Mouse (Mus musculus) lung, postnatal 0 days (tissue): ENCODE measurements at regions not wholly inside any gene's neighbourhood (a gene's known extent, or its start where the extent isn't known, plus 50 kb on each side); places are given as distances from the start of the nearest gene placed in this dataset.
"Not testable (repeated sequence)": the region's sequence is repeated elsewhere in the genome, so short reads cannot be mapped to it uniquely, and the experiment has no call there.

ENCODE experiments used
- ATAC-seq: fragments of 200-750 bp; cut with Nextera tagmentation; 2 replicates; pipeline ENCODE4 v1.8.0; 2017; ENCODE audit warnings: moderate library complexity
- DNase-seq: peaks from one replicate; pipeline ENCODE4 v3.0.0-alpha.2; 2016; ENCODE audit warnings: low spot score
- H3K27ac ChIP-seq: fragments of 300-500 bp; sonication (generic); 2 replicates; pipeline ENCODE4 v1.5.1; 2014; ENCODE audit warnings: antibody characterized with exemption, mild to moderate bottlenecking, low read length, mixed read lengths
- H3K27me3 ChIP-seq: fragments of 300-500 bp; sonication (generic); replicated peaks from 2 replicates; pipeline ENCODE4 v1.6.1; 2014; ENCODE audit warnings: low read length, mixed read lengths; ENCODE audit not compliant: insufficient read depth
- H3K36me3 ChIP-seq: fragments of 300-500 bp; sonication (generic); 2 replicates; pipeline ENCODE4 v1.6.1; 2014; ENCODE audit warnings: low read length, mixed read lengths; ENCODE audit not compliant: insufficient read depth
- H3K4me1 ChIP-seq: fragments of 300-500 bp; sonication (generic); 2 replicates; pipeline ENCODE4 v1.6.1; 2014; ENCODE audit warnings: antibody characterized with exemption, low read depth, low read length, mixed read lengths; ENCODE audit not compliant: insufficient read depth
- H3K4me2 ChIP-seq: fragments of 300-500 bp; sonication (generic); replicated peaks from 2 replicates; pipeline ENCODE4 v1.6.1; 2014; ENCODE audit warnings: low read depth, mild to moderate bottlenecking, low read length, moderate library complexity, mixed read lengths
- H3K4me3 ChIP-seq: fragments of 300-500 bp; sonication (generic); 2 replicates; pipeline ENCODE4 v1.5.1; 2014; ENCODE audit warnings: low read depth, low read length
- H3K9ac ChIP-seq: fragments of 300-500 bp; sonication (generic); replicated peaks from 2 replicates; pipeline ENCODE4 v1.6.1; 2014; ENCODE audit warnings: low read depth, mild to moderate bottlenecking
- H3K9me3 ChIP-seq: fragments of 300-500 bp; sonication (generic); 2 replicates; pipeline ENCODE4 v1.6.1; 2016; ENCODE audit warnings: low read length, mixed read lengths
- CTCF ChIP-seq: IDR thresholded peaks from 2 replicates; pipeline ENCODE4 v1.5.1; 2016; ENCODE audit warnings: antibody characterized with exemption, mild to moderate bottlenecking
- EP300 ChIP-seq: IDR thresholded peaks from 2 replicates; pipeline ENCODE4 v1.6.1; 2016; ENCODE audit warnings: antibody characterized with exemption, mild to moderate bottlenecking, control low read depth
- WGBS: fragments of 180-500 bp; shearing (Covaris S2); extraction: QIAGEN DNeasy Blood & Tissue Kit; methylation state at CpG from one replicate; pipeline ENCODE4 v1.1.7; 2014; 5-methylcytosine and 5-hydroxymethylcytosine counted together

GRCm38 (mm10) chr5:100280215-100280614, 120.6 kb upstream of the Tmem150c start:
- DNase-seq (no peak), ATAC-seq (no peak)
- Histone ChIP-seq H3K27me3 (no peaks in the 10 kb centered on the region), H3K36me3 (no peaks in the 10 kb centered on the region), H3K9me3 (no peaks in the 10 kb centered on the region), H3K4me3 (no peak overlapping the region), H3K4me1 (no peaks in the 10 kb centered on the region), H3K9ac (no peak overlapping the region), H3K27ac (no peak overlapping the region), H3K4me2 (no peak overlapping the region)
- 80% methylated on average over 4 of the region's 4 CpGs for WGBS
- TF ChIP-seq CTCF, result no peak
- no peak for TF ChIP-seq EP300

- Histone ChIP-seq H3K27me3 (no peaks in the 10 kb centered on the region), H3K4me3 (no peak overlapping the region), H3K9ac (no peak overlapping the region), H3K4me2 (no peak overlapping the region), H3K36me3 (no peaks in the 10 kb centered on the region), H3K4me1 (no peaks in the 10 kb centered on the region), H3K9me3 (no peaks in the 10 kb centered on the region), H3K27ac (no peak overlapping the region)
- 88% methylated on average over 8 of the region's 8 CpGs for WGBS
- ATAC-seq (no peak), DNase-seq (no peak)
- no peak for TF ChIP-seq EP300
- TF ChIP-seq CTCF, result no peak
Observed at GRCm38 (mm10) chr5:100279474-100279873, 119.9 kb upstream of the Tmem150c start.

DNA sequence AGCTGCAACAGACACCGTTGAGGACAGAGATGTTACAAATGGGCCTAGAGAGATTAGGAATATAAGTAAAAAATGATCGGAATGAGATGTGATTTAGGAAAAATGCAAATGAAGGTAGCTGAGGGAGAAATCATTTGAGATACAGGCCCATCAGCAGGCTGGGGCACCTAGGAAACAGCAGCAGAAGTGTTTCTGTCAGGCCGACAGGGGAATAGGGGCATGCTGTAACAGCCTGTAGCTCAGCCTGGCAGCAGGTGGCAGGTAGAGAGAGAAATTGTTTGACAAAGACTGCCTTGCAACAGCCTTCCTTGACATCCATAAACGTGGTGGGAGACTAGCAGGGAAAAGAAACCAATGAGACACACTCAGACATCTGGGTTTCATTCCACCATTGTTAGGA, 115.1 kb upstream of the Tmem150c start:
- no peak overlapping the region for H3K9ac ChIP-seq
- H3K27me3 ChIP-seq, result no peaks in the 10 kb centered on the region
- no peak overlapping the region for H3K4me3 ChIP-seq
- no peaks in the 10 kb centered on the region for H3K4me1 ChIP-seq
- H3K9me3 ChIP-seq, result no peaks in the 10 kb centered on the region
- H3K27ac ChIP-seq, result no peak overlapping the region
- no peak overlapping the region for H3K4me2 ChIP-seq
- no peaks in the 10 kb centered on the region for H3K36me3 ChIP-seq
- no peak for ATAC-seq
- WGBS, result 68% methylated on average over 4 of the region's 4 CpGs
- DNase-seq, result no peak
- TF ChIP-seq EP300, result no peak
- no peak for TF ChIP-seq CTCF

GRCm38 (mm10) chr5:100271975-100272374, 112.4 kb upstream of the Tmem150c start:
- not testable (repeated sequence) for H3K27ac ChIP-seq, H3K36me3 ChIP-seq, H3K9me3 ChIP-seq, H3K27me3 ChIP-seq, ATAC-seq, H3K4me1 ChIP-seq, DNase-seq, H3K4me3 ChIP-seq, H3K4me2 ChIP-seq, H3K9ac ChIP-seq
- WGBS, result 70% methylated on average over 5 of the region's 9 CpGs

- H3K9ac ChIP-seq, result no peak overlapping the region
- no peak overlapping the region for H3K4me2 ChIP-seq
- no peaks in the 10 kb centered on the region for H3K4me1 ChIP-seq
- DNase-seq (no peak), ATAC-seq (no peak)
- TF ChIP-seq EP300, result no peak
- no peak for TF ChIP-seq CTCF
- no peak overlapping the region for H3K4me3 ChIP-seq
- H3K27ac ChIP-seq, result no peak overlapping the region
- WGBS, result 59% methylated on average over 12 of the region's 12 CpGs
- no peaks in the 10 kb centered on the region for H3K36me3 ChIP-seq
- H3K9me3 ChIP-seq, result no peaks in the 10 kb centered on the region
- H3K27me3 ChIP-seq, result no peaks in the 10 kb centered on the region
Observed at GRCm38 (mm10) chr5:100270841-100271686, 111.5 kb upstream of the Tmem150c start.

DNA sequence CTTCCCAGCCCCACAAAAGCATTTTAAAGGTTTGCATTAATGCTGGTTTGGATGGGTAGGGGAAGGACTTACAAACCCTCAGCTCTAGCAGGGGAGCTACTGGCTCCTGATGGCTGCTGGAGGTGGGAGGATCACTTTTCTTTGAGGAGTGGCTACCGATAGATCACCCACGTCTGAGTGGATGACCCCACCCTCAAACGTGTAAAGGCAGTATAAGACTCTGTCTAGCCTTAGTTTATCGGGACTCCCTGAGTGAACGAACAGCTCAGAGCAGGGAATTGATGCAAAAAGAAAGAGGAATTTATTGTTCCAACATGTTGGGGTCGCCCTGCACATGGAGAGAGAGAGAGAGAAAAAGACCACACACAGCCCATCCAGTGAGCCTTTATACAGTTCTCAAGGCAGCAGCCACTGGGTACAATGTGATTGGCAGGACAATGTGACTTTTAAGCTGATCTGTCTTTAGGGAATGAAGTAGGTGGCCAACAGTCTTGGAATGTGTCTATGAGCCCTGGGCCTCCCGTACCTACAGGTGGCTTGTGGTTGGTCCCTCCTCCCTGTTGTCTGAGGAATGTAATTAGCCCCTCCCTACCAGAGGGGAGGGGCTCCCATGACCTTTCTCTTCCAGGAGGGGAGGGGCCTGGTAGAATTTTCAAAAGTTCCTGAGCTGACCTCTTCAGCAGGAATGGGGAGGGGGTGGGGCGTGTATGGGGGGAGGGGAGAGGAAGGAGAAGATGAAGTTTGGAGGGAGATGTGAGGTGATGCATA, 108.7 kb upstream of the Tmem150c start:
- no peak for TF ChIP-seq CTCF
- TF ChIP-seq EP300, result no peak
- Histone ChIP-seq H3K4me2 (no peak overlapping the region), H3K4me1 (no peaks in the 10 kb centered on the region), H3K9ac (no peak overlapping the region), H3K4me3 (no peak overlapping the region), H3K9me3 (no peaks in the 10 kb centered on the region), H3K36me3 (no peaks in the 10 kb centered on the region), H3K27ac (no peak overlapping the region), H3K27me3 (no peaks in the 10 kb centered on the region)
- WGBS, result 55% methylated on average over 8 of the region's 8 CpGs
- ATAC-seq (no peak), DNase-seq (no peak)
